Mouse (Mus musculus): ENCODE data around the gene Fndc3c1.

DNA sequence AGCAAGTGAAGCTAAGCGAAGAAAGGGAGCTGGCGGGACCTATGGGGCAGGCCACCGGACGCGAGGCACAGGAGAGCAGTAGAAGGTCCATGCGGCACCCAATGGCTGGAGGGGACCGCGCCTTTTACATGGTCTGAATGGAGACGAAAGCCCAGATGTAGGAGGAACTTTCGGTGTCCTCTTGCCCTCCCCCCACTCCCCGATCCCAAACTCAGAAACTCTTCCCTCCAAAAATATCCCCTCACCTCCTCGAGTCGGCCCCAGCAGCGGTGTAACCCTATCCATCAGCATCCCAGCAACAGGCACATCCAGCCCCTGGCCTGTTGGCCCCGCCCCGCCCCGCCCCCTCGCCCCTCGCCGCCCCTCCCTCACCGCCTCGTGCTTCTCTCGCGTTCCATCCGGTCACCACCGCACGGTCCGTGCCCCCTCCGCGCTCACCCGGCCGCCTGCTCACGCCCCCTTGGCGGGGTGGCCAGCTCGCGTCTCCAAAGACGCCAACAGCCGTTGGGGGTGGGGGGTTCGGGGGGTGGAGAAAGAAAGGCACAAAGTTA lies at the start of gene Fndc3c1:
- TF ChIP-seq POLR2A (IDR thresholded peaks at IDR 0.05; ENCODE audit: low read depth, low read length) (peak; percentile 22; the same call in 1 of the 2 replicates), MXI1 (IDR thresholded peaks at IDR 0.05; ENCODE audit: low read depth, low read length) (no peak; the same call in 1 of the 2 replicates), CTCF (conservative IDR thresholded peaks at IDR 0.05 in 1 of 2, IDR thresholded peaks at IDR 0.05 in 1 of 2; ENCODE audit: low read depth in 2 of 2, low read length in 2 of 2) (no peak), NRF1 (IDR thresholded peaks at IDR 0.05; ENCODE audit: low read depth, low read length) (no peak), ETS1 (conservative IDR thresholded peaks at IDR 0.05; ENCODE audit: low read depth, low read length) (no peak), SIN3A (IDR thresholded peaks at IDR 0.05; ENCODE audit: low read length) (no peak), IRF4 (IDR thresholded peaks at IDR 0.05; ENCODE audit: low read depth, low read length) (no peak), JUND (conservative IDR thresholded peaks at IDR 0.05; ENCODE audit: low read depth, low read length) (no peak), USF1 (IDR thresholded peaks at IDR 0.05; ENCODE audit: low read depth, low read length) (no peak)
